Mouse (Mus musculus) intestine, embryonic 14.5 days (tissue): ENCODE data around the gene Tmem131. TPM values are rescaled to one million over a fixed set of nuclear protein-coding genes. Genes with fewer than 3 reads are reported as not detected.

Experiments
- ATAC-seq: fragments of 200-750 bp; cut with Nextera tagmentation; replicated peaks from 2 replicates; pipeline ENCODE4 v1.8.0; 2017; ENCODE audit warnings: low read depth, moderate number of reproducible peaks, moderate TSS enrichment, moderate library complexity; ENCODE audit not compliant: low FRiP score, low TSS enrichment
- DNase-seq: peaks from one replicate; pipeline ENCODE4 v3.0.0-alpha.2; 2018; ENCODE audit warnings: low spot score
- H3K27ac ChIP-seq: fragments of 300-500 bp; sonication (generic); 2 replicates; pipeline ENCODE4 v1.5.1; 2014; ENCODE audit warnings: low read depth, mild to moderate bottlenecking, control low read depth
- H3K27me3 ChIP-seq: fragments of 300-500 bp; sonication (generic); replicated peaks from 2 replicates; pipeline ENCODE4 v1.6.1; 2014; ENCODE audit warnings: low read length, control low read depth; ENCODE audit not compliant: control insufficient read depth, insufficient read depth
- H3K36me3 ChIP-seq: fragments of 300-500 bp; sonication (generic); 2 replicates; pipeline ENCODE4 v1.6.1; 2014; ENCODE audit warnings: low read length, control low read depth; ENCODE audit not compliant: control insufficient read depth, insufficient read depth
- H3K4me1 ChIP-seq: fragments of 300-500 bp; sonication (generic); replicated peaks from 2 replicates; pipeline ENCODE4 v1.6.1; 2014; ENCODE audit warnings: low read length, control low read depth, mixed read lengths; ENCODE audit not compliant: control insufficient read depth, insufficient read depth
- H3K4me2 ChIP-seq: fragments of 300-500 bp; sonication (generic); 2 replicates; pipeline ENCODE4 v1.6.1; 2014; ENCODE audit warnings: low read length
- H3K4me3 ChIP-seq: fragments of 300-500 bp; sonication (generic); 2 replicates; pipeline ENCODE4 v1.5.1; 2014; ENCODE audit warnings: low read depth, low read length, control low read depth, mixed read lengths
- H3K9ac ChIP-seq: fragments of 300-500 bp; sonication (generic); 2 replicates; pipeline ENCODE4 v1.6.1; 2014; ENCODE audit warnings: mild to moderate bottlenecking, low read length
- H3K9me3 ChIP-seq: fragments of 300-500 bp; sonication (generic); 2 replicates; pipeline ENCODE4 v1.6.1; 2016; ENCODE audit warnings: low read length, control low read depth; ENCODE audit not compliant: control insufficient read depth
- WGBS: fragments of 180-500 bp; shearing (Covaris S2); extraction: QIAGEN DNeasy Blood & Tissue Kit; methylation state at CpG from one replicate; pipeline ENCODE4 v1.1.7; 2014; 5-methylcytosine and 5-hydroxymethylcytosine counted together
- polyA plus RNA-seq: library from polyadenylated mRNA; unstranded; fragments of >200 nt; fragmentation: Nextera tagmentation; extraction: Ambion mirVana; gene quantifications from 2 replicates; pipeline ENCODE4 v1.2.1, GENCODE M21; 2014

The Tmem131 gene
- polyA plus RNA-seq, 1 experiment from 2014 or later: 28.6 TPM

GRCm38 (mm10) chr1:36933965-36934585 is 9.4 kb downstream of the Tmem131 start:
- H3K4me2 ChIP-seq: no peak overlapping the region
- H3K27ac ChIP-seq: no peak overlapping the region
- WGBS: 78% methylated on average over 8 of the region's 8 CpGs
- no peak overlapping the region for H3K4me3 ChIP-seq
- no peaks in the 10 kb centered on the region for H3K9me3 ChIP-seq
- no peaks in the 10 kb centered on the region for H3K36me3 ChIP-seq
- H3K4me1 ChIP-seq: peaks cover 21% of the 10 kb centered on the region
- ATAC-seq (no peak), DNase-seq (no peak)
- no peaks in the 10 kb centered on the region for H3K27me3 ChIP-seq
- no peak overlapping the region for H3K9ac ChIP-seq

GRCm38 (mm10) chr1:36932231-36932630 is 11.2 kb downstream of the Tmem131 start:
- no peaks in the 10 kb centered on the region for H3K27me3 ChIP-seq
- no peaks in the 10 kb centered on the region for H3K9me3 ChIP-seq
- no peak overlapping the region for H3K4me3 ChIP-seq
- WGBS: 100% methylated on average over 1 of the region's 1 CpGs
- no peak overlapping the region for H3K4me2 ChIP-seq
- no peak overlapping the region for H3K9ac ChIP-seq
- peaks cover 15% of the 10 kb centered on the region for H3K4me1 ChIP-seq
- H3K36me3 ChIP-seq: no peaks in the 10 kb centered on the region
- no peak overlapping the region for H3K27ac ChIP-seq
- DNase-seq: no peak
- ATAC-seq: no peak

GRCm38 (mm10) chr1:36930911-36931310 is 12.6 kb downstream of the Tmem131 start:
- H3K4me1 ChIP-seq: peaks cover 10% of the 10 kb centered on the region
- no peaks in the 10 kb centered on the region for H3K36me3 ChIP-seq
- ATAC-seq (no peak), DNase-seq (no peak)
- no peak overlapping the region for H3K27ac ChIP-seq
- no peak overlapping the region for H3K9ac ChIP-seq
- no peak overlapping the region for H3K4me2 ChIP-seq
- H3K9me3 ChIP-seq: no peaks in the 10 kb centered on the region
- no peaks in the 10 kb centered on the region for H3K27me3 ChIP-seq
- H3K4me3 ChIP-seq: no peak overlapping the region
- WGBS: 82% methylated on average over 8 of the region's 8 CpGs

GRCm38 (mm10) chr1:36929996-36930395 is 13.5 kb downstream of the Tmem131 start:
- no peak overlapping the region for H3K27ac ChIP-seq
- peaks cover 13% of the 10 kb centered on the region for H3K4me1 ChIP-seq
- WGBS: 83% methylated on average over 2 of the region's 2 CpGs
- no peak overlapping the region for H3K4me3 ChIP-seq
- H3K9me3 ChIP-seq: no peaks in the 10 kb centered on the region
- no peak overlapping the region for H3K4me2 ChIP-seq
- no peaks in the 10 kb centered on the region for H3K27me3 ChIP-seq
- no peak for DNase-seq
- H3K36me3 ChIP-seq: no peaks in the 10 kb centered on the region
- no peak overlapping the region for H3K9ac ChIP-seq
- no peak for ATAC-seq

GRCm38 (mm10) chr1:36928357-36929330 is 14.8 kb downstream of the Tmem131 start:
- Histone ChIP-seq H3K4me1 (peaks cover 12% of the 10 kb centered on the region), H3K27me3 (no peaks in the 10 kb centered on the region), H3K9me3 (no peaks in the 10 kb centered on the region), H3K4me3 (no peak overlapping the region), H3K27ac (no peak overlapping the region), H3K9ac (no peak overlapping the region), H3K4me2 (no peak overlapping the region), H3K36me3 (no peaks in the 10 kb centered on the region)
- ATAC-seq (no peak), DNase-seq (no peak)
- WGBS: 80% methylated on average over 6 of the region's 6 CpGs

- Histone ChIP-seq H3K4me2 (no peak overlapping the region), H3K36me3 (no peaks in the 10 kb centered on the region), H3K4me1 (peaks cover 13% of the 10 kb centered on the region), H3K4me3 (no peak overlapping the region), H3K27ac (no peak overlapping the region), H3K27me3 (no peaks in the 10 kb centered on the region), H3K9me3 (no peaks in the 10 kb centered on the region), H3K9ac (no peak overlapping the region)
- ATAC-seq (no peak), DNase-seq (no peak)
- 76% methylated on average over 2 of the region's 2 CpGs for WGBS
Measured at GRCm38 (mm10) chr1:36927569-36927968, 15.9 kb downstream of the Tmem131 start.

- WGBS: 76% methylated on average over 6 of the region's 6 CpGs
Measured at GRCm38 (mm10) chr1:36926738-36927137, 16.7 kb downstream of the Tmem131 start.

GRCm38 (mm10) chr1:36926246-36926645 is 17.2 kb downstream of the Tmem131 start:
- no peak overlapping the region for H3K4me3 ChIP-seq
- no peaks in the 10 kb centered on the region for H3K27me3 ChIP-seq
- H3K9ac ChIP-seq: no peak overlapping the region
- no peaks in the 10 kb centered on the region for H3K36me3 ChIP-seq
- no peak overlapping the region for H3K4me2 ChIP-seq
- peaks cover 26% of the 10 kb centered on the region for H3K4me1 ChIP-seq
- DNase-seq (no peak), ATAC-seq (no peak)
- H3K9me3 ChIP-seq: no peaks in the 10 kb centered on the region
- 83% methylated on average over 4 of the region's 4 CpGs for WGBS
- no peak overlapping the region for H3K27ac ChIP-seq

More at GRCm38 (mm10) chr1:36926738-36927137, 16.7 kb downstream of the Tmem131 start:
- Histone ChIP-seq H3K9ac (no peak overlapping the region), H3K4me3 (no peak overlapping the region), H3K27ac (no peak overlapping the region), H3K36me3 (no peaks in the 10 kb centered on the region), H3K4me1 (peaks cover 22% of the 10 kb centered on the region), H3K4me2 (no peak overlapping the region), H3K27me3 (no peaks in the 10 kb centered on the region), H3K9me3 (no peaks in the 10 kb centered on the region)
- no peak for ATAC-seq
- DNase-seq: no peak
